Mouse (Mus musculus): ENCODE data around the gene Crebbp. TPM values are rescaled to one million over a fixed set of nuclear protein-coding genes. Genes with fewer than 3 reads are reported as not detected.
A peak's percentile ranks its signal among the peaks of the same experiment; 100 is the strongest.

Crebbp gene
- polyA plus RNA-seq, 1 experiment, result 42.5 TPM

DNA sequence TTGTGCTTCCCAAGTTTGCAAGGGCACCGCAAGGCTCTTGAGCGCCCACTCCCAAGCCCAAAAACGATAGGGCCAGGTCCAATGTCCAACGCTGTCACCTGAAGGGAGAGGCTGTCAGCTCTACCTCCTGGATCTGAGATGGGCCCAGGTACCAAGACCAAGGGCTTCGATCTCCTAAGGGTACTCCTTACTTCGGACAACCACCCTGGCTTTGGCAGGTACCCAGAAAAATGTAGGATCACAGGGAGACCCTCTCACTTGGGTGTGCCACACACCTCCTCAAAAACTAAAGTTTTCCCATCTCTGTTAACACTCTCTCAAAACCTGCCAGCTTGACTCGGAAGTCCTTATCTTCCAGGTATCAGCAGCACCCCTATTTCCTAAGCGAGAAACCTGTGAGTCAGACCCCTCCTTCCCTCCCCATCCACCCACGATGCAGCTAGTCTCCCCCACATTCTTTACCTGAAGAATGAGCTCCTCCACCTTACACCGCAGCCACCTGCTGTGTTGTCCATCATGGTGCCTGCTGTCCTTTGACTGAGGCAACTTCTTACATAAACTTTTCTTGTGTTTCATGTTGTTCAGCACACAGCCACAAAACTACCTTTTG, 939 bp upstream of the Crebbp start:
- H3K27ac ChIP-seq (ENCODE audit: control insufficient read depth, insufficient read depth, low read depth, low read length, poor library complexity), result no peak overlapping the region
- peaks cover 4% of the 10 kb centered on the region for H3K4me1 ChIP-seq (ENCODE audit: control insufficient read depth, insufficient read depth, low read length)
- TF ChIP-seq POLR2A (IDR thresholded peaks at IDR 0.05; ENCODE audit: borderline replicate concordance, control insufficient read depth, low read depth, low read length) (no peak), CTCF (IDR thresholded peaks at IDR 0.05; ENCODE audit: control insufficient read depth, insufficient read depth, low read length) (no peak)
- peak overlapping the region; percentile 91 for H3K4me3 ChIP-seq (replicated peaks; ENCODE audit: control insufficient read depth, low read depth, low read length)
- WGBS, result 65% methylated on average over 10 of the region's 10 CpGs

DNA sequence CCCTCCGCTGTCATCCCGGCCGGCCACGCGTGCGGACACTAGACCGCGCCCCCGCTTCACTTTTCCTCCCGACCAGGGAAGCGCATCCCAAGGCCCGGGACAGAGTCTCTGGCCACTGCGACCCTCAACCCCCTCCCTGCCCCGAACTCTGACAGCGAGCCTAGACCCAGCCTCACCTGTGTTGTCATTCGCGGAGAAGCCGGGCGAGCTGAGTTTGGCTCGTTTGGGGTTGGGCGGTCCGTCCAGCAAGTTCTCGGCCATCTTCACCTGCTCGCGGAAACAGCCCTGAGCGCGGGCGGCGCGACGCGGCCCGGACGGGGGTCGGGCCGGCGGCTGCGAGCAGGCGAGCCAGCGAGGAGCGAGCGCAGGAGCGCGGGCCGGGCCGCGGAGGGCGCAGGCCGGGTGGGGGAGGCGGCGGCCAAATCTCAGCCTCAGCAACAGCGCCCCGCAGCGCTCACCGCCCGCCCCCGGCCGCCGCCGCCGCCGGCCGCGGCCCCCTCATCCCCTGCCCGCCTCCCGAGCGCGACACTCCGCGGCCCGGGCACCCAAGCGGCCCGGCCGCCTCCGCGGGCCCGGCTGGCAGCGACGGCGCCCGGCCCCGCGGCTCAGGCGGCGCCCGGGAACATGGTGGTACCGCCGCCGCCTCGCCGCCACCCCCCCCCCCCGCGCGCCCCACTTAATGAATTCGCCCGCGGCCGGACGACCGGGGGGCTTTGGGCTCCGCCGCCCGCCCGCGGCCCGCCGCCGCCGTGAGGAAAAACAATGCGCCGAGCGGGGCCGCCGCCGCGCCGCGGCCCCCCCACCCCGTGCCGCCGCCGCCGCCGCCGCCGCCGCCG, 616 bp downstream of the Crebbp start:
- WGBS, result 7% methylated on average over 94 of the region's 128 CpGs
- Histone ChIP-seq H3K27ac (ENCODE audit: control insufficient read depth, insufficient read depth, low read depth, low read length, poor library complexity) (peak overlapping the region; percentile 97), H3K4me1 (ENCODE audit: control insufficient read depth, insufficient read depth, low read length) (peaks cover 4% of the 10 kb centered on the region), H3K4me3 (replicated peaks; ENCODE audit: control insufficient read depth, low read depth, low read length) (peak overlapping the region; percentile 94)
- TF ChIP-seq CTCF (IDR thresholded peaks at IDR 0.05; ENCODE audit: control insufficient read depth, insufficient read depth, low read length) (peak; percentile 2; the same call in 1 of the 2 replicates), POLR2A (IDR thresholded peaks at IDR 0.05; ENCODE audit: borderline replicate concordance, control insufficient read depth, low read depth, low read length) (no peak; the same call in 1 of the 2 replicates)

GRCm38 (mm10) chr16:4212167-4212962, 1.4 kb downstream of the Crebbp start:
- 2% methylated on average over 23 of the region's 23 CpGs for WGBS
- Histone ChIP-seq H3K27ac (ENCODE audit: control insufficient read depth, insufficient read depth, low read depth, low read length, poor library complexity) (no peak overlapping the region), H3K4me3 (replicated peaks; ENCODE audit: control insufficient read depth, low read depth, low read length) (peak overlapping the region; percentile 94), H3K4me1 (ENCODE audit: control insufficient read depth, insufficient read depth, low read length) (peaks cover 4% of the 10 kb centered on the region)
- TF ChIP-seq POLR2A (IDR thresholded peaks at IDR 0.05; ENCODE audit: borderline replicate concordance, control insufficient read depth, low read depth, low read length) (no peak), CTCF (IDR thresholded peaks at IDR 0.05; ENCODE audit: control insufficient read depth, insufficient read depth, low read length) (no peak)

DNA sequence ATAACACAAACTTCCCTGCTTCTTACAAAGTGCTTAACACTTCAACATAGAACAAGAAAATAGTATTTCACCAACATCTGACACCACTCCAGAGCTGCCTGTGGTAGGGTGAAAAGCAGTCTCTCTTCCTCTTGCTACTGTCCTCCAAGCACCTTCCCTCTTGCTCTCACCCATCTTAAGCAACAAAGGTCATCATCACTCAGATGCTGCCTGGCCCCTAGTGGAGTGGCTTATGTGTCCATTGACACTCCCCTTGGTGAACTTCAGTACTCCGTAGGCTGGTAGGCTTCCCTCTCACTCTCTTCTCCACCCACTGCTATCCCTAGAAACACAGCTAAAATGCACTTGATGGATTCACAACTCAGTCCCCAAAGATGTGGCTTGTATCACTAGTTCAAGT, 3.5 kb downstream of the Crebbp start:
- WGBS, result 58% methylated on average over 1 of the region's 1 CpGs
- TF ChIP-seq POLR2A (IDR thresholded peaks at IDR 0.05; ENCODE audit: borderline replicate concordance, control insufficient read depth, low read depth, low read length) (no peak), CTCF (IDR thresholded peaks at IDR 0.05; ENCODE audit: control insufficient read depth, insufficient read depth, low read length) (no peak)
- Histone ChIP-seq H3K4me1 (ENCODE audit: control insufficient read depth, insufficient read depth, low read length) (peaks cover 4% of the 10 kb centered on the region), H3K27ac (ENCODE audit: control insufficient read depth, insufficient read depth, low read depth, low read length, poor library complexity) (no peak overlapping the region), H3K4me3 (replicated peaks; ENCODE audit: control insufficient read depth, low read depth, low read length) (no peak overlapping the region)

DNA sequence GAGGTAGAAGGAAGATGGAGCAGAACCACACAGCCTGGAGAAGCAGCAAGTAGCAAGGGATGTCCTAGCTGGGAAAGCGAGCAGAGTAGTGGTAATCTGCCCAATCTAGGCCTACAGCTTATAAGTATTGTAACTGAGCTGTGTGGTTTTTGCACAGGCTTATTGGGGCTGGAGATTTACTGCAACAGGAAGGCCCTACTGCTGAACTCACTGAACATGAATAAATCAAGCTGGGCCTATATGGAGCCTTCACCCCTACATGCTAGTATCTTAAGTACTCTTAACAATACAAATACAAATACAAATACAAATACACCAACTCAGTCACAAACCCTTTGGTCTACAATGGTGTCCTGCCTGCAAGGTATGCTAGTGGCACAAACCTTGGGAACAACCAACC, 10.2 kb downstream of the Crebbp start:
- TF ChIP-seq CTCF (IDR thresholded peaks at IDR 0.05; ENCODE audit: control insufficient read depth, insufficient read depth, low read length) (no peak), POLR2A (IDR thresholded peaks at IDR 0.05; ENCODE audit: borderline replicate concordance, control insufficient read depth, low read depth, low read length) (no peak)
- H3K27ac ChIP-seq (ENCODE audit: control insufficient read depth, insufficient read depth, low read depth, low read length, poor library complexity), result no peak overlapping the region
- 87% methylated on average over 1 of the region's 1 CpGs for WGBS
- H3K4me1 ChIP-seq (ENCODE audit: control insufficient read depth, insufficient read depth, low read length), result no peaks in the 10 kb centered on the region
- H3K4me3 ChIP-seq (replicated peaks; ENCODE audit: control insufficient read depth, low read depth, low read length), result no peak overlapping the region

GRCm38 (mm10) chr16:4199995-4200394, 13.8 kb downstream of the Crebbp start:
- TF ChIP-seq CTCF (IDR thresholded peaks at IDR 0.05; ENCODE audit: control insufficient read depth, insufficient read depth, low read length) (no peak), POLR2A (IDR thresholded peaks at IDR 0.05; ENCODE audit: borderline replicate concordance, control insufficient read depth, low read depth, low read length) (no peak)
- WGBS, result 7% methylated on average over 1 of the region's 1 CpGs
- H3K4me1 ChIP-seq (ENCODE audit: control insufficient read depth, insufficient read depth, low read length), result no peaks in the 10 kb centered on the region; the same call in 1 of the 2 replicates
- no peak overlapping the region for H3K27ac ChIP-seq (ENCODE audit: control insufficient read depth, insufficient read depth, low read depth, low read length, poor library complexity)
- H3K4me3 ChIP-seq (replicated peaks; ENCODE audit: control insufficient read depth, low read depth, low read length), result no peak overlapping the region

- H3K4me3 ChIP-seq (replicated peaks; ENCODE audit: control insufficient read depth, low read depth, low read length), result no peak overlapping the region
- H3K4me1 ChIP-seq (ENCODE audit: control insufficient read depth, insufficient read depth, low read length), result no peaks in the 10 kb centered on the region; the same call in 1 of the 2 replicates
- no peak for TF ChIP-seq POLR2A (IDR thresholded peaks at IDR 0.05; ENCODE audit: borderline replicate concordance, control insufficient read depth, low read depth, low read length)
- no peak for TF ChIP-seq CTCF (IDR thresholded peaks at IDR 0.05; ENCODE audit: control insufficient read depth, insufficient read depth, low read length)
- no peak overlapping the region for H3K27ac ChIP-seq (ENCODE audit: control insufficient read depth, insufficient read depth, low read depth, low read length, poor library complexity)
- WGBS, result 70% methylated on average over 2 of the region's 2 CpGs
Observed at GRCm38 (mm10) chr16:4199566-4199965, 14.2 kb downstream of the Crebbp start.

- TF ChIP-seq CTCF (IDR thresholded peaks at IDR 0.05; ENCODE audit: control insufficient read depth, insufficient read depth, low read length) (no peak), POLR2A (IDR thresholded peaks at IDR 0.05; ENCODE audit: borderline replicate concordance, control insufficient read depth, low read depth, low read length) (no peak)
- H3K4me1 ChIP-seq (ENCODE audit: control insufficient read depth, insufficient read depth, low read length), result no peaks in the 10 kb centered on the region; the same call in 1 of the 2 replicates
- H3K4me3 ChIP-seq (replicated peaks; ENCODE audit: control insufficient read depth, low read depth, low read length), result no peak overlapping the region
- WGBS, result 88% methylated on average over 4 of the region's 4 CpGs
- H3K27ac ChIP-seq (ENCODE audit: control insufficient read depth, insufficient read depth, low read depth, low read length, poor library complexity), result no peak overlapping the region
Observed at GRCm38 (mm10) chr16:4198004-4198403, 15.8 kb downstream of the Crebbp start.
